Mouse (Mus musculus) small intestine, adult 2 months (tissue): ENCODE measurements around the gene Scg3.

Experiments
- CTCF ChIP-seq: fragments of 200-500 bp; IDR thresholded peaks from 2 replicates; pipeline ENCODE4 v1.5.1; 2012; ENCODE audit warnings: low read depth, mild to moderate bottlenecking, control low read depth, inconsistent platforms, low read length, moderate library complexity, mixed read lengths; ENCODE audit not compliant: insufficient replicate concordance, insufficient read length; ENCODE audit errors: extremely low read depth
- POLR2A ChIP-seq: fragments of 200-500 bp; IDR thresholded peaks from 2 replicates; pipeline ENCODE4 v1.6.1; 2012; ENCODE audit warnings: low read depth, mild to moderate bottlenecking, control low read depth, inconsistent platforms, low read length, moderate library complexity

- TF ChIP-seq CTCF (no peak), POLR2A (no peak)
Measured at GRCm38 (mm10) chr9:75616560-75616959, 67.3 kb downstream of the Scg3 start.
